Mouse (Mus musculus) sigmoid colon, adult 10 weeks (tissue): ENCODE data around the gene Sidt1. TPM values are rescaled to one million over a fixed set of nuclear protein-coding genes. Genes with fewer than 3 reads are reported as not detected.

ENCODE experiments used
- polyA plus RNA-seq: library from polyadenylated mRNA; stranded (reverse); fragments of 350-450 nt; fragmentation: Illumina TruSeq; extraction: RNeasy Lipid Tissue Mini Kit (QIAGEN cat#74804); gene quantifications from one replicate; pipeline ENCODE4 v1.2.3, GENCODE M21; 2014; ENCODE audit warnings: low read depth, low replicate concordance

The Sidt1 gene
- 13.2 TPM for polyA plus RNA-seq

DNA sequence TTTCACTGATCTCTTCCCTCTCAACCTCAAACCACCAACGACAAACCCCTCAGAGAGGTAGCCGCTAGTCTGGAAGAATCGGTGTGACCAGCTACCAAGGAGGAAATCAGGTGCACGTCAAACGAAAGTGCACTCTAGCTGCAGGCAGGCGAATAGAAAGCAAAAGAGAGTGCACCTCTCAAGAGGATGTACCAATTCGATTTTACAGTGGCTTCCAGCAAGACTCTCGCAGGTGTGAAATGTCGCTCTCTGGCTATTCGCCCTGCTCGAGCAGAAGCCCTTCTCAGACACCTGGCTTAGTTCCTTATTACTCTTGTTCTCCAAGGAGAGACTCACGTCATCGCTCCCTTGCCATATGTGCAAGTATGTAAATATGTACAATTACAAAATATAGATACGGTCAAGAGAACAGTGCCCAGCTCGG lies at the start of gene Sidt1:
Gene Sidt1 (minus strand): TSS at position 336 of the 424 bp plus-strand sequence.

DNA sequence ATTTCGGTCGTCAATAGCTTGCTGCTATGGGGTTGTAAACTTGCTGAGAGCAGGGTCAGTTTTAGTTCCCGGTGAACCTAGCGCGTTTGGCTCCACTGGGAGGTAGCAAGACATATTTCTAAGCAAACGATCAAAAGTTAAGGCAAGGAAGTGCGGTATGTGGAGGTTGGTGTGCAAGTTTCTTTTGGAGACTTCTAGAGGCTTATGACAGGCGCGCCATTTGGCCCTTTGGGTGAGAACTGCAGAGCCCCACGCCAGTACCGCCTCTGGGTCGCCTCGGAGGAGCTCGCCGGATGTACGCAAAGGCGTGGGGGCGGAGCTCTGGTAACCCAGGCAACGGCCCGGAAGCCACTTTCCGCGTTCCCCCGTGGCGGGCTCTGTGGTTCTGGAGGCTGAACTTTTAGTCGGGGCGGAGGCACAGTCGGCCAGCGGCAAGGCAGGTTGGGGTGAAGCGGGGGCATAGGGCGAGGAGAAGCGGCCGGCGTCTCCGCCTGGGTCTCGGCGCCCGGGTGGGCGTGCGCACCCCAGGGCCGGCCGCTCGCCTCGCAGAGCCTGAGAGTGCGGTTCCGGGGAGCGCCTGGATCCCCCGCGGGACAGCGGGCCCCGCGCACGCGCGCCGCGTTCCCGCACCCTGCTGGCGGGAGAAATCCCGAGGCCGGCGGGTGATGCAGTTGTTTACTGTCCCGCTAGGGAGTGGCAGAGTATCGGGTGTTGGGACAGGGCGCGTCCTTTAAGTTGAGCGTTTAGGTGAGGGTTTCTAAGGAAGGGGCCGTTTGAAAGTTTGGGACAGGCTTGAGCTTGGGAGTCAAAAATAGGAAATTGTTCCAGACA lies 14.3 kb upstream of the Sidt1 start, which contains the start of gene Spice1:
Gene Spice1 (plus strand): TSS at position 51 of the 831 bp plus-strand sequence.

Other genes starting within 250 kb of the Sidt1 start
- gene Atp6v1a, start 193.5 kb downstream of the Sidt1 start, polyA plus RNA-seq = 99.0 TPM
- 255 TPM for gene Naa50, start 193.4 kb downstream of the Sidt1 start, polyA plus RNA-seq
- gene Usf3, start 159.9 kb downstream of the Sidt1 start, polyA plus RNA-seq = 79.6 TPM
- 33.8 TPM for gene Spice1, start 13.9 kb upstream of the Sidt1 start, polyA plus RNA-seq
- gene Cfap44, start 61.6 kb upstream of the Sidt1 start, polyA plus RNA-seq = 0.82 TPM
- gene Boc, start 225.7 kb upstream of the Sidt1 start, polyA plus RNA-seq = 7.9 TPM